Mouse (Mus musculus): ENCODE results near the gene Slc25a23.

Slc25a23 gene

DNA sequence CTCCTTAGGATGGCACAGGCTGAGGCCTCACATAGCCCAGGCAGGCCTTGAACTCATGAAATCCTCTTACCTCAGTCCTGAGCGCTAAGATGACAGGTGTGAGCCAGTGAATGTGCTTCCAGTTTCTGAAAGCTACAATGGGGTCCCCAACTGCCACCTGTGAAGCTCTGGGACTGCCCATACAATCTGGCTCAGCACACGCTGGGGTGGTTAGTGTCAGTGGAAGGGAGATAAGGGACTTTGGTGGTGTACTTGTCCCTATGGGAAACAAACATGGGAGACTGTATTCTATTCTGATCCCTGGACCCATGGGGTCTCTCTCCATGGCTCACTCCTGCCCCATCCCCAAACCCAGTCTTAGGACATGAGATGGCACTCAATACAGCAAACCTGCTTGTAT, 40.0 kb downstream of the Slc25a23 start:
- DNase-seq (ENCODE audit: low spot score in 2 of 2) = peak in 1 of 2 experiments; percentile 47

DNA sequence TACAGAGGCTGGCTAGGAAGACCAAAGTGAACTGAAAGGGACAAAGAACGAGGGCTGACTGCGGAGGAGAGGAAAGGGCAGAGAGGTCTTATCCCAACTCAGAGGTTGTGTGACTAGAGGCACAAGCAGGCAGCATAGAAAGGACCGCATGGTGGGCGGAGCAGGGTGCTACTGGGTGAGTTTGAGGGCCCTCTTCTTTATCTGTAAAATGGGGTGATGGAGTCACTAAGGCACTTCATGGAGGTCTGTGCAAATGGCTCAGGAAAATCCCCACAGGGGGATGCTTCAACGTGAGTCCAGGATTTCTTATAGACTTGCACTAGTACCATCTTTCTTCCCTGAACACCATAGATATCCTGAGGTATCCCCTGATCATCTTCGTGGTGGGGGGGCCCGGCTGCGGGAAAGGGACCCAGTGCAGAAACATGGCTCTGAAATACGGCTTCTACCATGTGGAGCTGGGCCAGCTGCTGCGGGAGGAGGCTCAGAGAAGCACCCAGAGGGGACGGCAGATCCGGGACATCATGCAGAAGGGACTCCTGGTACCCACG, 47.3 kb downstream of the Slc25a23 start:
- DNase-seq (ENCODE audit: low spot score in 2 of 2) = no peak

DNA sequence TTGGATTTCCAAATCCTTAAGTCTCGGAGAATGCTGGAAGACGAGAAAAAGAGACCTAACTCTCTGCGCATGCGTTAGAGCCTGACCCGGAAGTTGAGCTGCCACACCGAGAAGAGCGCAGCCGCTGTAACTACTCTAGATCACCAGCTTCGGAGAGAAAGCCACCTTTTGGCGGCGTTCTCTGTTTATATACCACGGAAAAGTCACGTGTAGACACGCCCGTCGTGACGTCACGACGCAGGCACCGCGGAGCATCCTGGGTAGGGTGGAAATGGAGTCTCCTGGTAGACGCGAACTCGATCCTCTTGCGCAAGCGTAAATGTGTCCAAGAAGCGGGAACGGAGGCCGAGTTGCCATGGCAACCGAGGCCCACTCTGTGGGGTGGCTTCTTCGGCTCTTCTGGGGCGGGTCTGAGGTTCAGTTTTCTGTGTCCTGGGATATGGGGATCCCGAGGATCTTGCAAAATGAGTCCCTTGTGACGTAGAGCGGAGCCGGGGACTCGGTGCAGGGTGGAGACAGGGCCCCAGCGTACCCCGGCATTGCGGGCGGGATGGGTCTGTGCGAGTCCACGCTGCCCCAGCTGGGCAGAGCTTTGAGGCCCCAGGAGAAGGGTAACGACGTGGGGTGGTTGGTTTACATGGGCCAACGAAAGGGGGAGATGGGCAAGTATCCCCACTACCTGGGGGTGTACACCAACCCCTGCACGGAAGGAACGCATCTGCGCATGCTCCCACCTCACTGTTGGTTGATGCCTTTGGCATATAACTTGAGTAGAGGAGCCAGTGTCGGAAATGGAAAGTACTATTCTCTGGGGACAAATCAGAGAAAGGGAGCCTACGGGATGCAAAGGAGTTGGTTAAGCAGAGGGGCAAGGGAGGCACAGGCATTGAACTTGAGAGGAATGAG, 48.2 kb downstream of the Slc25a23 start, which contains the start of the genes Gtf2f1 and Gm17949:
TSS of gene Gtf2f1 (minus strand) at position 53 of the 906 bp plus-strand sequence.
TSS of gene Gm17949 (plus strand) at position 234 of the 906 bp plus-strand sequence.
- peak; percentile 89 to 95 for DNase-seq (ENCODE audit: low spot score in 2 of 2)

DNA sequence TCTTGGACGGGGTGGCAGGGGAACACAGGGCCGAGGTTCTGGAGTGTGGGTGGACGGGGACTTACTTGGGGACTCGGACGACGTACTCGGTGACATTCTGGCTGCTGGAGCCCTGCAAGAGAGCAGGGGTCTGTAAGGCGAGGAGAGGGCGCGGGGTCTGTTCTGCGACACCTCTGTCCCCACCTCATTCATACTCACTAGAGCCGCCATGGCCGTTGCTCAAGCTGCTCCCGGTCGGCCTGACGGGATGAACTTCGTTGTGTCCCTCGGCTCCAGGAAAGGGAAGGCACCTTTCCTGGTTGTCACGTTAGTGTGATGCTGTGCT, 48.8 kb downstream of the Slc25a23 start:
- no peak for DNase-seq (ENCODE audit: low spot score in 2 of 2)

DNA sequence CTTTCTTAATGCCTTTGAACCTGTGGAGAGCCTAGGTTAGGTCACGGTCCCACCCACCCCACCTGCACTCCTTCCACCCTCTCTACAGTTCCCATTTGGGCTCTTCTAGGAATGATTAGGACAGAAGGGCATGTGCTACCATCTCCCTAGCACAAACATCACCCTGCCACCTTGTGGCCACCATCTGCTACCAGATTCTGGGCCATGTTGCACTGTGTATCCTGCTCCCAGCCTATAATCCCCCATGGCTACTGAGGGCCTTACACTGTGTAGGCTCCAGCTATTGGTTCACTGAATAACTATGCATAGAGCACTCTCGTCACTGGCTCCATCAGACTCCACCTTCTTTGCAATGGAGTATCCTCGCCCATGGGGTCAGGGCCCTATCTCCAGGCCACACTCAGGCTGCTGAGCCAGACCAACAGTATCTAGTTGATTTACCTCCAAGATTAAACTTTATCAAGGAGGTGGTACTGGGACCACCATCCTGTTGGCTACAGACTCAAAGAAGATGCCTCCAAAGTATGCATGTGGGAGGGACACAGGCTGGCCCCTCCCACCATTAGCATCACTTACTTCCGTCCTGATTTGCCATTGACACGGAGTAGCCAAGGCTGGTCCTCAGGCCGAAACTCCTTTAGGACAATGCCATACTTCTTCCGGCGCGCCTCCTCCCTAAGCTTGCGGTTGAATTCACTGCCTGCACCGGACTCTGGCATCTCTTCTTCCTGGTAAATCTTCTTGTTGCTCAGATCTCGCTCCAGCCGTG, 52.3 kb downstream of the Slc25a23 start:
- no peak for DNase-seq (ENCODE audit: low spot score in 2 of 2)

DNA sequence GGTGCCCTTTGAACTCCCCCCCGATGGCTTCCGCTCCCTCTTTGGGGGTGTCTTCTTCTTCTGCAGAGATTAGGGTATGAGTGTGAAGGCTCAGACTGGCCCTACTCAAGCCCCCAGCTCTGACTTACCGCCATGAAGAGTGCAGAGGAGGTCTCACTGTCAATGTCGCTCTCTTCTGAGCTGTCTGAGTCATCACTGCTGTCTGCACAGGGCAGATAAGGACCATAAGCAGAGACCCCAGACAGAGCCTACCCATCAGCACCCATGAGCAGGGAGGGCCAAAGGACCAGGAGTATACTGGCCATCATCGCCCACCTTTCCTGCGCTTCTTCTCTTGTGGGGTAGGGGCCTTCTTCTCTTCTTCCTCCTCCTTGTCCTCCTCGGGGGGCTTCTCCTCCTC, 55.7 kb downstream of the Slc25a23 start:
- DNase-seq (ENCODE audit: low spot score in 2 of 2) = no peak

DNA sequence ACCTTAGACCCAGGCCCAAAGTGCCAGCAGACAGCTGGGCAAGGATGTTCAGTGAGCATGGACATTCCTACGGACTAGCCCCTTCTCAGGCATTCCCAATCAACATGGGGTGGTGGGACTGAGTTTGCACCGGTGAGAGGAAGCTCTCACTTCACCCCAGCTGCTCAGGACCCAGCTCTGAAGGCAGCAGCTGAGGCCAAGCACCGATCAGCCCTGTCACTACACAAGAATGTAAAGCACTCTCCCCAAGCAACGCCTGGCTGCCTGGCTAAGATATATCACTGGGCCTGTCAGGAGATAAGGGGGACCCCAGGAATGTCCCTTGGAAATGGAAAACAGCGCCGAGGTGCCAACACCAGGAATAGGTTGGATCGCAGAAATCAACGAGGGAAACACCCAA, 58.4 kb downstream of the Slc25a23 start:
- no peak for DNase-seq (ENCODE audit: low spot score in 2 of 2)

DNA sequence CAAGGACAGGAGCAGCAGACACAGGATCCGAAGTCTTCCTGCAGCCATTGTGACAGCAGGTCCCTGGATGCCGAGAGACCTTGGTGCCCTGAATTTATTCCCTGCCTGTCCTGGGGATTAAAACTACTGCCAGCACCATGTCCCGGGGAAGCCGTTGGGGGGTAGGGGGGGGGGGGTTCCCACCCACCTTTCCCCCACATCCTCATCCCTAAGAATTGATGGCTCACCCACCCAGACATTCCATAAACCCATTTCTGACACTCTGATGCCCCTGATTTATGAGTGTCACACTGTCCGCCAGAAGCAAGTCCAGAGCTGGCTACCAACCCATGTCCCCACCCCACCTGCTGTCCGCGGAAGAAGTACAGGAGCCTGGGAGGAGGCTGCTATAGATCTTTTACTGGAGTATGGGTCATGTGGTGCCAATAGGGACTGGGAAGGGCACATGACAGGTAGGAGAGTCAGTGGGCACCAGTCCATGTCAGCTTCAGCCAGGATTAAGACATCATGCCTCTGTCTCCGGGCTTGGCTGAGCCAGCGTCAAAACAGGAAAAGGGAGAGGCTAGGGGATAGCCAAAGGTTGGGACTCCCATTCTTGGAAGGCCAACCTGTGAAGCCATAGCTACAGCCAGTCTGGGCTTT, 59.6 kb downstream of the Slc25a23 start, which contains the start of gene Pspn:
TSS of gene Pspn (minus strand) at position 51 of the 642 bp plus-strand sequence.
- DNase-seq (ENCODE audit: low spot score in 2 of 2) = no peak

DNA sequence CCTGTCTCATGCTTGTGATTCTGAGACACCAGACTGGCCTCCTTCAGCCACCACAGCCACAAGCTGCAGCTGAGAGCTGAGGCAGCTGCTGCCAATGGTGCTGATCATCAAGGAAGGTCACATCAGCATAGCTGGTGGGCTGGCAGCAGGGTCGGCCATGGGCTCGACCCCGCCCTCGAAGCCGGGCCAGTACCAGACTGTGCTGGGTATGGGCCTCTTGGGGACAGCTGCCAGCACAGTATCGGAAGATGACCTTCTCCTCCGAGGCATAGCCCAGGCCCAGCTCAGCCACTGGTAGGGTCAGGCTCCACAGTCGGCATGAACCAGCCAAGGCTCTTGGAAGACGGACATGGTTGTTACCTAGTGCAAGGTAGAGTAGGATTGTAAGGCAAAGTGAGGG, 60.2 kb downstream of the Slc25a23 start:
- no peak for DNase-seq (ENCODE audit: low spot score in 2 of 2)

DNA sequence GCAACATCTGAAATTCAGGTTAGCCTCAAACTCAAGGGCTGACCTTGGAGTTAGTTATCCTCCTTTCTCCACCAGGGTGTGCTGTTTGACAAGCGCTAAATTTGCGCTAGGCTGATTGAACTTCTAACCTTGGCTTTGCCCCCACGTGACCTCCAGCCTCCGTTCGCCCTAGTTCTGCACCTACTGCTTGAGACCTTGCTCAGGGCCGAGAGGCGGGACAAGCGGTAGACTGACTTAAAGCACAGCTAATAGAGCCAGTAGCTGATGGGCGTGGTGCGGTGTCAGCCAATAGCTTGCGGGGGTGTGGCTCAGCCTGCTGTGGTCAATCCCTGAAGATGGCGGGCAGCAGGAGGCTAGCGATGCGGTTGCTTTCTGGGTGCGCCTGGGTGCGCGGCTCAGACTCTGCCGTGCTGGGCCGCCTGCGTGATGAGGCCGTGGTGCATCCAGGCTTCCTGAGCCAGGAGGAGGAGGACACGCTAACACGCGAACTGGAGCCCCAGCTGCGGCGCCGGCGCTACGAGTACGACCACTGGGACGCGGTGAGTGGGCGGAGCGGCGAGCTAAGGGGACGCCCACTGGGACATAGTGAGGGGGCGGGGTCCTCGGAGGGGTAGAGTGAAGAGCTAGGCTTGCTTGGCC, 62.5 kb downstream of the Slc25a23 start, which contains the start of gene Alkbh7:
TSS of gene Alkbh7 (plus strand) at position 311 of the 639 bp plus-strand sequence.
- peak; percentile 90 to 97 for DNase-seq (ENCODE audit: low spot score in 2 of 2)

DNA sequence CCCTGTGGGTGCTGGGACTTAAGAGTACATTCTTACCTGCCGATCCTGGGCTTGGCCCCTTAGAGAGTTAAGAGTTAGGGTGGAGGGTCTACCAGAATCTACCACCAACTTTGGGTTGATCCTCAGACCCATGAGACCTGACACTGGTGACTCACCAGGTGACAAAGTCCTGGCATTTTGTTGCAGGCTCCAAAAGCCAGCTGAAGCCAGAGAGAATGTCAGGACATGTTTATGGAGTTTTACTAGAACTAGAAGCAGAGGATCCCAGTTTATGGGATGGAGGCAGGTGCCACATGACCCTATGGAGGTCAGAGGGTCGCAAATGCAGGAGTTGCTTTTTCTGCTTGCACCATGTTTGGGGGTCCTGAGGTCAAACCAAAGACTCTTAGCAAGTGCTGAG, 63.2 kb downstream of the Slc25a23 start:
- DNase-seq (ENCODE audit: low spot score in 2 of 2) = no peak

DNA sequence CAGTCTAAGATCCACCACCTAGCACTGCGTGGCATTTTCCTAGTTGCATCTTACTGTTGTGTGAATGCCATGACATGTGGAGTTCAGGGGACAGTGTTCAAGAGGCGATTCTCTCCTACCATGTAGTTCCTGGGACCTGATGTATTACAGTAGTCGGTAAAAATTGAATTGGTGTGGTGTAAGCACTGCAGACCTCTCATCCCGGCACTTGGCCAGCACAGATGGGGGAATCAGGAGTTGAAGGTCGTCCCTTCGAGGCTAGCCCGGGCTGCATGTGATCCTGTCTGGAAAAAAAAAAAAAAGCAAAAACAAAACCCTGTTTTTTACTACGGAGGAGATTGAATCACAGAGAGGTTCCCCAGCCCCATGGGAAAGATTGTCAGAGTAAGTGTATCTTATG, 64.6 kb downstream of the Slc25a23 start:
- DNase-seq (ENCODE audit: low spot score in 2 of 2) = no peak
